Mouse (Mus musculus) urinary bladder, adult 18-20 months (tissue): ENCODE measurements around the gene Cadps.

Experiments used
- DNase-seq, 2 experiments: peaks; one replicate each; pipeline ENCODE4 v3.0.0; 2022; ENCODE audit warnings: low spot score in 2 of 2, mixed read lengths in 2 of 2

Cadps gene

DNA sequence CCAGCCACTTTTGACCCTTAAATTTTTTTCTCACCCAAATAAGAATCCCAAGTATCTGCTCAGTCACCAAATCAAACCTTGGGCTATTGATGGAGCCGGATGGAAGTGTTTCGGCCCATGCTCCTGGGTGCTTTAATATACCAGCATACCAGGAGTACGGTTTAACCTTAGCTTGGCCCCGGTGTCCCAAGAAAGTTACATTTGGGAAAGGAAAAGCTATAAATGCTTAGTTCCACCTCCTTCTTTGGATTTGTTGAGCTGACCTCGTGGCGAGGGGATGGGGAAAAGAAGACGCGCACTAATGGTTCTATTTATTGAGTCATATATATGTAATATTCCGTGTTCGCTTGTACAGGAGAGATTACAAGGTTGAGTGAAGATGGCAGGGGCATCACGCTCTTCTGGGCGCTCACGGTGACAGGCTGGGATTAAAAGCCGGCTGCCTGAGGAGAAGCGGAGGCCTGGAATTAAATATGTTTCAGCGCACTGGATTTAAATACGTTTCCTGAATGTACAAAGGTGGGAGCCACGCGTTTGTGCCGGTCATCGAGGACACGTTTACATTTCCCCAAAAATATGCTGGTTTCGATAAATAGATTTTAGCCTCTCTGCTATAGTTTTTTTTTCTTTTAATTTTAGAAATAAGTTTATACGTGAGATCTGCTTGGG lies 481.0 kb downstream of the Cadps start:
- no peak for DNase-seq

- DNase-seq: no peak
Observed at GRCm38 (mm10) chr14:12341075-12341788, 481.6 kb downstream of the Cadps start.

DNA sequence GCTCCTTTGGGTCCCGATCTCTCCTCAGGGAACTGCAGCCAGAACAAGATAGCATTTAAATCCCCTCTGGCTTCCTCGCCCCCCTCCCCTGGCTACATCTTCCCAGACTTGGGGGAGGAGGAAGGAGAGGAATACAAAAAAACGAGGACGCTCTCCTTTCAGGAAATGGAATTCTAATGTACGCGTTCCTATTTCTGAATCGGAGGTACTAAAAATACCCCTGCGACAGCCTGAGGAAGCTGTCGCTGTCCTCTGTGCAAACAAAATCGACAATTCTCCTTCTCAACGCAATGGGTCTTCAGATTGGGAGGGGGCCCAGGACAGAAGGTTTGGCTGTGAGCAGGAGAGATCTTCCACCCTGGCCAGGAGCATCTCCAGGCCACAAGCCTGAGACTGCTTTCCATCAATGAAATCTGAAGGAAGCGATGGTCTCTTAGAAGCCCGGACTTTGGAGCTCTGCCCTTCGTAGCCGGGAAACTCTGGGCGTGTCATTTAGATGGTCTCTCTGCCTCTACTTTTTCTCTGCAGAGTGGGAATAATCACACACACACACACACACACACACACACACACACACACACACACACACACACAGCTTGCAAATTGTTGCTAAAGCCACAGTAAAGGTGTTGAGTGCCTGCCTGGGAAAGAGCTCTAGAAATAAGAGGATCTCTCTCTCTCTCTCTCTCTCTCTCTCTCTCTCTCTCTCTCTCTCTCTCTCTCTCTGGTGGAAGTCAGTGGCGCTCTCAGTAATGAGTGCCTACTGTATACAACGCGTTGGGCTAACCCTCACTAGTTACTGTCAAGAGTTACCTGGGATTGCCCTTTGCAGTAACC lies 482.4 kb downstream of the Cadps start:
- no peak for DNase-seq

DNA sequence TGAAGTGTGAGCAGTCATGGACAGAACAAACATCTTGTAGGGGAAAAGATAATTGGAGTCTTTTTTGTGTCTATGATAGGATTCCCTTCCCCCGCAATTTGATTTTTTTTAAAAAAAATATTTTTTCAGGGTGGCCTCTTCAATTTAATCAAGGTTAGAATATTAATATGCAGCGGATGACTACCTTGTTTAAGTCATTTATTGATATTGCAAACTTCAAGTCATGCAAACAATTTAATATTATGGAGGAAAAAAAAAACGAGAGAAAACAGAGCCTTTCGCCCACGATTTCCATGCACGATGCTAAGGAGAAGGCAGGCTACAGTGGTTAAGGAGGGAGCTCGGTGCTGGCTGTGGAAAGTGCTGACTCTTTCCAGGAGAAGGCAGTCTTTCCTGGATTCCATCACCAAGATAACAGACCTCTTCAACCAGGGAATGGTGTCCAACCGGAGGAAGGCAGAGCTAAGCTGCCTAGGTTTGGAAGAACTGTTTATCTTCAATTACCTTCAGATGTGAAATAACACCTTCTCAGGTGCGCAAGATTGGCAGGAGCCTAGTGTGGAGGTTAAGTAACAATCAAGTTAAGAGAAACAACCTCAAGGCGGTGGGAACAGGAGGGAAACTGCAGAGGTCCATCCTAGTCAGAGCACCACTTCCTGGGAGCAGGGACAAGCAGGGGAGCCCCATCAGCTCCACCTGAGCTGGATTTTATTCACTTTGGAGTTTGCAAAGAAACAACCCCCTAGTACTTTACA lies 483.9 kb downstream of the Cadps start:
- no peak for DNase-seq

DNA sequence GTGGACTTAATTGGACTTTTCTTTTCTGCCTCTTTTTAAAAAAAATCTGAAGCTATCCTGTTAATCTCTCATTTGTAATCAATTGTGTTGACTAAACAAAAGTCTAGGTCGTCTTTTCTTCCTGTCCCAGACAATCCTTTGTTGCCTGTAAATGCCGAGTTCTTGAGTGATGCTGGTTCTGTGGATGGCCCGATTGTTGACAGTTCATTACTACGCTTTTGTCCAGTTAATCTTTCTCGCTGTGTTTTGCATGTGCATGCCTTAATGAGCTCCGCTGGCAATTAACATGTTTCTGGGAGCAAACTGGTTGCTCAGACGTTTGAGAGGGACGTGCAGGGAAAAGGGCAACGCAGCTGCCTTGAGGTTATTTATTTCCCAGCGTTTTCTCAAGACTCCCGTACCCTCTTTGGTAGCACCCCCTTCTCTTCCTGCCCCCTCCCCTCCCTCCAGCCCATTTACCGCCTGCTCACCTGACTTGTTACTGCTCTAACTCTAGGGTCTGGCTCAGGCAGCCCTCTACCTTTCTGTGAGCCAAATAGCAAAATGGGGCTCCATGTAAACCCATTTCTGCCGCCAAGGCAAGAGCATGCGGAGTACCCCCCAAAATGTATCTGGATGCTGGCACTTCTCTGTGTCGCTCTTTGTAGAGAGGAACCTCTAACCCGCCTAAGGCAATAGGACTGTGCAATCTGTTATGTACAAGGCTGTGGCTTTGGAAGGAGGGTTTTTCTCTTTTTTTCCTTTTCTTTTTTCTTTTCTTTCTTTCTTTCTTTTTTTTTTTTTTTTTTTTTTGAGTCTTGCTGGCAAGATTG lies 484.7 kb downstream of the Cadps start:
- DNase-seq: no peak

DNA sequence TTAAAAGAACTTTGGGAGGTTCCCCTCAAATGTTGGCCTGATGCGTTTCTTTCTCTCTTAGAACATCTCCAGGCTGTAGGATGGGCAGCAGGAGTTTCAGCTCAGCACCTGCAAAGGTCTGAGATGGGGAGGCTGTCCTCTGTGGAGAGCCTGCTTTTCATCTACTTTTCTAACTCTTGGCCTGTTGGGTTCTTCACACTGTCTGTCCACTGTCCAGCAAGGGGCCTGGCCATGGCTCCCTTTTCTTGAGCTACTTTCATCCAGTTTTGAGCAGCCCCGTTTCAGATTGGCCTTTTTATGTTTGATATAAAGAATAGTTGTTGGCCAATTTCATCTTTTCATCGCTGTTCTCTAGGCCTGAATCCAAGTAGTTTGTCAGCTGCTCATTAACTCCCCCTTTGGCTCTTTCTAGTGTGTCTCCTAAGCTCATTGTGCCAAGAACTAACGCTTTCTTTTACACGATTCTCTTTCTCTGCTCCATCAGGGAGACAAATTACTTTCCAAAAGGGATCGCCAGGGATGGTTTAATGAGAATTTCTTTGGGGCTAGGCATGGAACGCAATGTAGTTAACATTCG lies 485.4 kb downstream of the Cadps start:
- no peak for DNase-seq

- no peak for DNase-seq
Observed at GRCm38 (mm10) chr14:12334925-12335324, 488.0 kb downstream of the Cadps start.

GRCm38 (mm10) chr14:12333622-12334021 lies 489.3 kb downstream of the Cadps start:
- DNase-seq: no peak
